Mouse (Mus musculus): Measurements from ENCODE around the gene Snca. TPM values are rescaled to one million over a fixed set of nuclear protein-coding genes. Genes with fewer than 3 reads are reported as not detected.
"Not testable (repeated sequence)": the region's sequence is repeated elsewhere in the genome, so short reads cannot be mapped to it uniquely, and the experiment has no call there.

Gene Snca
- polyA plus RNA-seq, 1 experiment from 2014 or later, result 6.5 TPM

DNA sequence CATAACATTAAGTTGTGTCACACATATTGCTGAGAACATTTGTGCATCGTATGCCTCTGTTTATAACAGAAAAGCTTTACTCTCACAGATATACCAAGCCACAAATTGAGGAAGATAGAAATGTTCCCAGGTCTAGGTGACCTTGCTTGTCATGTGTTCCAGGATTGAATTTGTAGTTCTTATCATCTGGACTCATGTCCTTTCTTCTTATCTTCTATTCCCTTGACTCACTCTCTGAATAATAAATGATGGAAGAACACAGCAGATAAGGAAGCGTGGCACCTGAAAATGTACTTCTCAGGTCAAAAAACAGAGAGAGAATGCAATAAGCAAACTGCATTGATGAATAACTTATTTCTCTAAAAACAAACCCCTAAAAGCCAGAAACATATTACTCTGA is 131.6 kb downstream of the Snca start:
- Histone ChIP-seq H3K27ac (replicated peaks) (no peak overlapping the region), H3K27me3 (ENCODE audit: control insufficient read depth, insufficient read depth, low read length) (no peaks in the 10 kb centered on the region), H3K4me1 (replicated peaks; ENCODE audit: control insufficient read depth, insufficient read depth) (no peaks in the 10 kb centered on the region), H3K36me3 (ENCODE audit: control insufficient read depth, insufficient read depth, low read length) (no peaks in the 10 kb centered on the region), H3K4me3 (ENCODE audit: low read depth, low read length) (no peak overlapping the region), H3K9ac (ENCODE audit: low read length) (no peak overlapping the region), H3K4me2 (replicated peaks; ENCODE audit: low read depth) (no peak overlapping the region), H3K9me3 (ENCODE audit: control insufficient read depth, low read length) (no peaks in the 10 kb centered on the region)
- ATAC-seq (ENCODE audit: low FRiP score, low TSS enrichment) (no peak), DNase-seq (ENCODE audit: low spot score) (no peak)
- no peak for TF ChIP-seq CTCF (IDR thresholded peaks at IDR 0.05; ENCODE audit: low read depth)
- no peak for TF ChIP-seq EP300 (optimal IDR thresholded peaks at IDR 0.05)
- 64% methylated on average over 2 of the region's 2 CpGs for WGBS

DNA sequence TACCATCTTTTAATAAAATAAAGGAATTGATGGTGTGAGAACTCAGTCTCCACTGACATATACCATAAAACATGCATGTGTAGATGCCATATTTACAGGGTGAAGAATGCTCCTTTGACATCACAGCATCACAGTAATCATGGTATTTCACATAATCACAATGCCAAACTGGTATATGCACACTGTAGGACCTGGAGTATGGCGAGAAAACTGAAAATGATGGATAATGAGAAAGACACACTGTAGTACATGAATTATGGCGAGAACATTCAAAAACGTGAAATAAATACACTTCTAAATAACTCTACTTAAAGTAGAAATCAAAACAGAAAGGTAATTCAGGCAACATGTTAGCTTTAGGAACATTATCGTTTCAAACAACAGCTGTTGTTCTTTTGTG is 142.6 kb downstream of the Snca start:
- not testable (repeated sequence) for ATAC-seq (ENCODE audit: low FRiP score, low TSS enrichment); H3K9me3 ChIP-seq (ENCODE audit: control insufficient read depth, low read length); H3K36me3 ChIP-seq (ENCODE audit: control insufficient read depth, insufficient read depth, low read length); H3K4me3 ChIP-seq (ENCODE audit: low read depth, low read length); H3K4me1 ChIP-seq (replicated peaks; ENCODE audit: control insufficient read depth, insufficient read depth); H3K4me2 ChIP-seq (replicated peaks; ENCODE audit: low read depth); H3K27ac ChIP-seq (replicated peaks); DNase-seq (ENCODE audit: low spot score); H3K27me3 ChIP-seq (ENCODE audit: control insufficient read depth, insufficient read depth, low read length); H3K9ac ChIP-seq (ENCODE audit: low read length)
- 71% methylated on average over 4 of the region's 4 CpGs for WGBS

DNA sequence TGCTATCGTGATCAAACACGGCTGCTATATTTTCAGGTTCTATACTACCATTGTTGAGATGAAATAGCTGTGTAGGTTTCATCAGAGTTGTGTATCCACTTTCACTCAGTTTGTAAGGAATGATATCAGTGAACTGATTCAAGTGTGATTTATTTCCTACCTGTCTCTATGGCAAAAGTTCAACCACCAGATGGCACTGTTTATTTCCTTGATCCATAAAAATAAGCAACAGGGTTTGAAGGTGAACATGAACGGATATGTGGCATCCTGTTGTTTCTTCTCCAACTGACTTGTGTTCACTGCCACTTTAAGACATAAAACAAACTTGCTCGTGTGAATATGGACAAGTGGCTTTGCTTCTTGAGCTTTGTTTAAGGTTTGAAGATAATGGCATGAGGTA is 147.4 kb downstream of the Snca start:
- ATAC-seq (ENCODE audit: low FRiP score, low TSS enrichment), result no peak
- no peak for DNase-seq (ENCODE audit: low spot score)
- Histone ChIP-seq H3K27me3 (ENCODE audit: control insufficient read depth, insufficient read depth, low read length) (no peaks in the 10 kb centered on the region), H3K9ac (ENCODE audit: low read length) (no peak overlapping the region), H3K27ac (replicated peaks) (no peak overlapping the region), H3K4me3 (ENCODE audit: low read depth, low read length) (no peak overlapping the region), H3K4me2 (replicated peaks; ENCODE audit: low read depth) (no peak overlapping the region), H3K9me3 (ENCODE audit: control insufficient read depth, low read length) (no peaks in the 10 kb centered on the region), H3K4me1 (replicated peaks; ENCODE audit: control insufficient read depth, insufficient read depth) (no peaks in the 10 kb centered on the region), H3K36me3 (ENCODE audit: control insufficient read depth, insufficient read depth, low read length) (no peaks in the 10 kb centered on the region)
- TF ChIP-seq CTCF (IDR thresholded peaks at IDR 0.05; ENCODE audit: low read depth) (peak; percentile 75), EP300 (optimal IDR thresholded peaks at IDR 0.05) (no peak)
- 36% methylated on average over 4 of the region's 4 CpGs for WGBS

Other genes with a start within 250 kb of the Snca start
- gene Mmrn1, start 95.1 kb upstream of the Snca start, polyA plus RNA-seq (2015; fragmentation: Nextera tagmentation; extraction: Ambion mirVana), result 1.6 and 1.8 TPM in 2 replicates

All from stomach, postnatal 0 days (tissue).